Mouse (Mus musculus) kidney, adult 18-20 months (tissue): ENCODE results near the gene Fyco1.

Source experiments
- DNase-seq: peaks from one replicate; pipeline ENCODE4 v3.0.0; 2021

Gene Fyco1

GRCm38 (mm10) chr9:123851713-123852448, at the start of gene Fyco1:
TSS of gene Fyco1 (minus strand) at chr9:123851899.
- peak; percentile 94 for DNase-seq

- no peak for DNase-seq
Observed at GRCm38 (mm10) chr9:123872049-123872448, 20.4 kb upstream of the Fyco1 start.

DNA sequence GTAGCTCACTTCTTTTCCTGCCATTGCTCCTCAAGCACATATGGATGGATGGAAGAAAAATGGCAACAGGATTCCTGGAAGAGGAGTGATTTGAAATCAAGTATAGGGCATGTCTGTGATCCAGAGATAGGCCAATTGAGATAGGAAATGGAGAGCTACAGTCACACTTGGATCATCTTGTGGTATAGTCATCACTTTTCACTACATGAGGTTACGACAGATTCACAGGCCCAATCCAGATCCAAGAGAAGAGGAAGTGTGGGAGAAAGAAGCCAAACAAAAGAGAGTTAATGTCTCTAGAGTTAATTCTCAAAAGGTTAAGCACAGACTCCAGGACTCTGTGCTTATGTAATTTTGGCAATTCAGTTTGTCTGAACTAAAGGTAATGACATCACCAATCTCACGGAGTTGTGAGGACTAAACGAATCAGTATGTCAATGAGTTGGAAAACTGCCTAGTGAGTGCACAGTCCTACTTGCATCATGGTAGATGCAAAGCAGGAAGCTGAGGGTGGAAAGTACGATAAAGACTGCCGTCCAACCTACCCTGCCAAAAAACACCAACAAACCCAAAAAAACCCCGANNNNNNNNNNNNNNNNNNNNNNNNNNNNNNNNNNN, 17.6 kb upstream of the Fyco1 start:
- no peak for DNase-seq

GRCm38 (mm10) chr9:123863641-123864040, 11.9 kb upstream of the Fyco1 start:
- DNase-seq, result no peak

DNA sequence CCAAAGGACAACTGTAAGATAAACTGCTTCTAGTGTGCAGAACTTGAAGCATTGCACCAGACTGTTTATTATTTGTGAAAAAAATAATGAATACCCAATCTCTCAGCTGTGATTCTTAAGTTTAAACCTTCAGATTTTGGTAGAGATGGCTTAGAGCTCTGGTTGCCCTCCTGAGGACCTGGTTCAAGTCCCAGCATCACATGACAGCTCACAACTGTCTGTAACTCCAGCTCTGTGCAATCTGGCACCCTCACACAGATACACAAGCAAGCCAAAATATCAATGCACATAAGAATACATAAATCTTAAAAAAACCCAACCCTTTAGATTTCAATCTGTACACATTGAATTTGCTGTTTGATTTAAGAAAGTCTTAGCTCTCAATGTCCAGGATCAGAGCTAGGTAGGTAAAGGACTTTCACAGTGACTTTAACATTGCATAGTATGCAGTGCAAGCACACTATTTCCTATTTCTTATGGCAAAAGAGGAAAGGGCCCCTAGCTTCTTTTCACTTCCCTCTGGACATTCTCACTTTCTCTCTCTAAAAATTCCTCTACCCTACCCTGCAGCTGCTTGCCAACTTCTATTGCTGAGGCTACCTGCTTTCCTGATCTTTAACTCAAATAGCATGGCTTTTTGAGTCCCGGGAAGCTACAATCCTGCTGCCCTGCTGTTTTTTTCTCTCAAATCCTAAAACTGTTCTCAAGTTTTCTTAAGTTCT, 11.4 kb upstream of the Fyco1 start:
- DNase-seq, result no peak

- DNase-seq, result no peak
Observed at GRCm38 (mm10) chr9:123861929-123862328, 10.2 kb upstream of the Fyco1 start, which contains the start of gene Xcr1. TSS of gene Xcr1 (minus strand) at chr9:123862029.

- no peak for DNase-seq
Observed at GRCm38 (mm10) chr9:123856836-123857235, 5.1 kb upstream of the Fyco1 start.

- no peak for DNase-seq
Observed at GRCm38 (mm10) chr9:123852449-123853390, 1.0 kb upstream of the Fyco1 start.

DNA sequence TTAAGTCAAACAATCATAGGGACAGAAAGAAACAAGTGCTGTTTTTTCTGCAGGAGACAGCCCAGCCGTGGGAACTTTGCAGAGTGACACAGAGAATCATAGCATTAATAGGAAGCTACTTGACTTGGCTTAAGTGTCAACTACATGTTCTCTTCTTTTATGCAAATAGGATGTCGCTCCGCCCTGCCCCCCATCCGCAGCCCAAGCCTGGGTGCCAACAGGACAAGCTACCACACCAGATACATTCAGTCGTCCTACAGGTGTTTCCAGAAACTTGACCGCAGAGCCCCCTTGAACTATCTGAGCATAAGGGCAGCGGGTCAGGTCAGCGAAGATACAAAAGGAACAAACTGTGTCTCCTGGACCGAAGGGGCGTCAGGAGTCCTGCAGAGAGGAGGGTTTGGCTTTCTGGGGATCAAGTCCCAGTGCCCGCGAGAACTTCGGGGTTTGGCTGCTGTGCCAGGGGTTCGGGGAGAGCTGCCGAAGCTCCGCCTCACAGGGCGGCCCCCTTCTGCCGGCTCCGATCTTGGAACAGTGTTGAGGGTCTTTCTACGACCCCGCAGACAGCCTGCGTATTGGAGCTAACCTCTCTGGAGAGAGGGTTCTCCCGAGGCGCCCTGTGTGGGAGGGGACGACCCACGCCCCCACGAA, 512 bp downstream of the Fyco1 start:
- DNase-seq, result peak; percentile 58

GRCm38 (mm10) chr9:123850705-123851061, 1.0 kb downstream of the Fyco1 start:
- DNase-seq, result peak; percentile 6

DNA sequence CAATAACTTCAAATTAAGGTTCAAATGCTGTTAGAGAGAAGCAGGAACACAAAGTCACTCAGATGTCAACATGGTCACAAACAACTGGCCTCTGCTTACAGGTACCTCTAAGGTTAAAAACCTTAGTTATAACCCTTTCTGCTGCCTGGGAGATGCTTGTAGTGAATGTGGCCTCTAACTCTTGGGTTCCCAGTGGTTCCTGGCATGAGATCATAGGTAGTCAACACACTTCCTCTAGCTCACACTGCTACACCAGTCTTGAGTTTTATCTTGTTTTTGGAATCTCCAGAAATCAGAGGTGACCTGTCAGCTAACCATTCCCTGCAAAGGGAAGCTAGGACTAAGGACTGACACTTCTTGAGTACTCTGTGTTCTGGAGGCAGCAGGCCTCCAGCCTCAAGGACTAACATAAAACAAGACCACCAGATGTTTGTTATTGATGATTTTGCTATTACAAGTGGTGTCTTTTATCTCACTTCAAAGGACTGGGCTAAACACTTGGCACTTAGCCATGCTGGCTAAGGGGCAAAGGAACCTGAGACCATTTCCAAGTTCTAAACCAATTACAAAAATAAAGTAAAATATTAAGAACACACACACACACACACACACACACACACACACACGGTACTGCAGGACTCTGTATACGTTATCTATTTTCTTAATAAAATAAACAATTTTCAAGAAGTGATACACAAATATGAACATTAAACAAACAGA, 1.6 kb downstream of the Fyco1 start:
- no peak for DNase-seq

DNA sequence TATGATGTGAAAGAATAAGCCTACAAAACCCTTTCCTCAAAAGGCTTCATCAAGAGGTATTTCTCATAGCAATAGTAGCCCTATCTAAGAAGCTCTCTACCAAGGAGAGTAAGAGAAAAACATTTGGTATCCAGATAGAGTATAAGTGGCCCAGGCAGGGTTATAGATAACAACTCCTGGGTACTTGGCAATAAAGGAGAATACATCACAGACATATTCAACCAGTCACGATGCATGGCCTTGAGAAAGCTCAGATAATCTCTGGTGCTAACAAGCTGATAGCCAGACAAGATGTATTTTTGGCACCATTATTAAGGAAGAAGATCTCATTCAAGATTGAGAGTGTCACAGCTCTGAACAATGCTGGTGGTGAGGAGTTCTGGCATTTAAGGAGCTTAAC, 5.2 kb downstream of the Fyco1 start:
- DNase-seq, result no peak

GRCm38 (mm10) chr9:123845120-123845519, 6.6 kb downstream of the Fyco1 start:
- no peak for DNase-seq

- no peak for DNase-seq
Observed at GRCm38 (mm10) chr9:123844468-123844867, 7.2 kb downstream of the Fyco1 start.

DNA sequence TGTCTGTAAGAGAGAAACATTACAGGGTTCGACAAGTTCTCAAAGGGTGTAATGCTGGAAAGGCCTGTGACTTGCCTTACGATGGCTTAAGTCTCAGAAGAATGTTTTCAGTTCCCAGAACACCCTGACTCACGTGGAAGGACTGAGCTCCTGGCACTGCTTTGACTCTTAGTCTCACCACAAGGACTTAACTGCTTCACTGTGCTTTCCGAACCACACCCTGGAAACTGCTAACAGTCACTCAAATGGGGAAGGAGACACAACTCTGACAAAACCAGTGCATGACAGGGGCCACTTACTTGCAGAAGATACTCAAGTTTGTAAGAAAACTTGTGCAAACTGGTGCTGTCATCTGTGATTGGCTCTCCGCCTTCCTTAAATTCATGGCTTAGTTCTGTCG, 11.5 kb downstream of the Fyco1 start:
- no peak for DNase-seq

- no peak for DNase-seq
Observed at GRCm38 (mm10) chr9:123835851-123836250, 15.8 kb downstream of the Fyco1 start.

DNA sequence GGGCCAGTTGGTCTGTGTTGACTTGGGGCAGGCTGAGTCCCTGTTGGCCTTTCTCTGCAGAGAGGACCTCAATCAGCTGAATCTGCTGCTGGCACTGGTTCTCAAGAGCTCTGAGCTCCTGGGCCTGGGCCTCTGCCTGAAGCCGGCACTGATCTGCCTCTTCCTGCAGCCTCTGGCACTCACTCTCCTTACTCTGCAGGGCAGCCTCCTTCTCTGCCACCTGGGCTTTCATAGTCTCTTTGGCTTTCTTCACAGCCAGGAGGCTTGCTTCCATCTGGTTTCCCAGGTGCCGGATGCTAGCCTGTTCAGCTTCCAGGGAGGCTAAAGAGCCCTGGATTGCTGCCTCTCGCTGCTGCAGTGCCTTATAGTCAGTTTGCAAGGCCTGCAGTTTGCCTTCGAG, 22.8 kb downstream of the Fyco1 start:
- DNase-seq, result no peak

- no peak for DNase-seq
Observed at GRCm38 (mm10) chr9:123826631-123827030, 25.1 kb downstream of the Fyco1 start.

DNA sequence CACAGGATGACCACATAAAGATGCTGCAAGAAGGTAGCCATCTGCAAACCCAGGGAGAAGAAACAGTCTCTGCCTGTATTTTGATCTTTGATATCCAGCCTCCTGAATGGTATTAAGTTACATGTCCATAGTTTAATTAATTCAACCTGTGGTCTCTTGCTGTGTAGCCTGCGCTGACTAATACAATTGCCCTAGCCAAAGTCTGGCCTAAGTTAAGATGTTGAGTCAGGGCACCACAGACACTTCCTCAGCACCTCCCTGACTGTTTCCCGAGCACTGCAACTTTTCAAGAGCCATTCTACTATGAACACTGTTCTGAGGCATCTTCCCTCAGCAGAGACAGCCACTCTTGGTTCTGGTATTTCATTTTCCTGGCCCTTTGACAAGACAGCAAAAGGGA, 33.1 kb downstream of the Fyco1 start:
- DNase-seq, result no peak

- no peak for DNase-seq
Observed at GRCm38 (mm10) chr9:123815996-123816395, 35.7 kb downstream of the Fyco1 start.

DNA sequence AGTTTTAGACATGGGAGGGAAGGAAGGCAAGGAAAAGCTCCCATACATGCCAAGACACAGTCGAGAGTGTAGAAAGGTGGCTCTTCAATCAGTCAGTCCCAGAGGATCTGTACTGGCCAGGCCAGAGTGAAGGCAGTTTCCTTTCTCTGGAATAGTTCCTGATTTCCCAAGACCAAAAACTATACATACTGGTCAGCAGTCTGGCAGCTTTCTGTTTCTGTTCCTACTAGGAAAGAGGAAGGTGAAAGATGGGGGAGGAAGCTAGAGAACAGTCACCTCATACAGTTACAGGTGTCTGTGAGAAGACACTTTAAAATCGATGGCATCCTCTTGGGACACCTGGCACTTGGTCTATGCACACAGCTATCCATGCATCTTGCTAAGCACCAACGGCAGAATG, 36.3 kb downstream of the Fyco1 start:
- DNase-seq, result no peak

DNA sequence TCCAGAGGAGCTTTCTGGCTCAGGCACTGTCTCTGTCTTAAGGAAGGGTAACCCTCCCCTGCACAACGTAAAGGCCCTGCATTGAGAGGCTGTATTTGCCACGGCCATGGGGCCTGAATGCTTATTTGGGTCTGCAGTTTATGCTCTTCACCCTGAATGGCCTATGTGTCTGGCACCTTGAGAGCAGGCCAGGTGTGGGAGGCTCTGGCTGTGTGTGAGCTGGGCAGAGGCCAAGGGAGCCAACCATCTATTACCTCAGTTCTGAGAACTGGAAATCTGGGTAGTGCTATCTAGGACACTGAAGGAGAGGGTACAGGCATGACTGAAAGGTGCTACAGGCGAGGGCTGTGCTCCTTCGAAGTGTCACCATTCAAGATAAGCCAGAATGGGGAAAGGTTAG, 36.9 kb downstream of the Fyco1 start:
- no peak for DNase-seq
